ENCODE assay signal across 8 mouse cellular contexts in genomic region chr9:108824755-108825413, GRCm38 (mm10). TPM values are rescaled to one million over a fixed set of nuclear protein-coding genes. Genes with fewer than 3 reads are reported as not detected.
DNase-seq lines count a peak whose midpoint lies in the region; ATAC-seq and TF ChIP-seq lines count a peak whose summit lies in the region.

No protein-coding gene starts in this region.

- peak overlapping the region; percentile 66 to 74 for H3K4me3 ChIP-seq in ES-E14 (ENCODE audit: insufficient read depth in 1 of 2, low read depth in 1 of 2, low read length in 2 of 2, poor library complexity in 1 of 2, severe bottlenecking in 1 of 2)
- peak overlapping the region; percentile 95 for H3K4me3 ChIP-seq in cerebellum, adult 2 months (replicated peaks; ENCODE audit: insufficient read depth, low read depth, low read length)
- peak overlapping the region; percentile 80 for H3K4me3 ChIP-seq in forebrain, postnatal 0 days (ENCODE audit: low read depth, low read length)

- no peaks in the 10 kb centered on the region for H3K27me3 ChIP-seq in cerebellum, adult 2 months (ENCODE audit: control insufficient read depth, insufficient read depth, low read length)
- no peaks in the 10 kb centered on the region for H3K27me3 ChIP-seq in forebrain, postnatal 0 days (ENCODE audit: insufficient read depth, low read length)

- TF ChIP-seq POLR2A in cerebellum, adult 2 months (IDR thresholded peaks at IDR 0.05; ENCODE audit: borderline replicate concordance, insufficient read depth, low read length): peak; percentile 94

- under 1% methylated on average over 31 of the region's 31 CpGs for WGBS in cerebellum, adult 2 months
- WGBS in forebrain, postnatal 0 days: 1% methylated on average over 31 of the region's 31 CpGs

- no peak for TF ChIP-seq CTCF in cerebellum, adult 2 months (IDR thresholded peaks at IDR 0.05; ENCODE audit: borderline replicate concordance, insufficient read depth, low read depth, low read length)
- no peak for TF ChIP-seq CTCF in forebrain, postnatal 0 days (IDR thresholded peaks at IDR 0.05; ENCODE audit: low read depth)

- peak overlapping the region; percentile 71; the same call in 1 of the 2 replicates for H3K27ac ChIP-seq in ES-E14 (ENCODE audit: insufficient read depth, low read depth, low read length, poor library complexity, severe bottlenecking)
- H3K27ac ChIP-seq in cerebellum, adult 2 months (ENCODE audit: insufficient read depth, low read length): peak overlapping the region; percentile 96
- H3K27ac ChIP-seq in forebrain, postnatal 0 days (ENCODE audit: low read depth, low read length): peak overlapping the region; percentile 89

- no peaks in the 10 kb centered on the region for H3K9me3 ChIP-seq in ES-E14 (ENCODE audit: control insufficient read depth, insufficient read depth, low read depth, low read length)
- no peaks in the 10 kb centered on the region for H3K9me3 ChIP-seq in forebrain, postnatal 0 days (ENCODE audit: low read length)

- peak; percentile 88 for ATAC-seq in forebrain, postnatal 0 days

- DNase-seq in ES-E14 (ENCODE audit: low read depth, low spot score): peak; percentile 96
- DNase-seq in cerebellum, adult 2 months: peak; percentile 99 to 100
- peak; percentile 97 for DNase-seq in forebrain, postnatal 0 days
- DNase-seq in layer of hippocampus, postnatal 25 days (ENCODE audit: extremely low spot score in 1 of 2, low spot score in 1 of 2): peak; percentile 69 to 76
- peak; percentile 89 for DNase-seq in retina, adult 2 months (ENCODE audit: low read depth, low spot score)
- DNase-seq in thymus, postnatal 36 days: no peak
- DNase-seq in gastrocnemius, postnatal 25 days: no peak
- DNase-seq in urinary bladder, adult 18-20 months (ENCODE audit: low spot score in 2 of 2): no peak

- no peaks in the 10 kb centered on the region for H3K36me3 ChIP-seq in ES-E14 (ENCODE audit: control insufficient read depth, insufficient read depth, low read length, poor library complexity, severe bottlenecking)
- peaks cover 25% of the 10 kb centered on the region for H3K36me3 ChIP-seq in forebrain, postnatal 0 days (ENCODE audit: insufficient read depth)

- in situ Hi-C loops in ES-E14 (cut with MboI; ENCODE audit: low sequenced_read_pairs in 2 of 2, unreplicated experiment in 2 of 2): no loop called here

- H3K4me1 ChIP-seq in ES-E14 (ENCODE audit: control insufficient read depth in 2 of 2, insufficient read depth in 2 of 2, low read length in 2 of 2, poor library complexity in 1 of 2): peaks cover 0 to 11% of the 10 kb centered on the region in 2 experiments; a peak in 1 of 4 replicates
- peaks cover 25% of the 10 kb centered on the region for H3K4me1 ChIP-seq in cerebellum, adult 2 months (ENCODE audit: control insufficient read depth, insufficient read depth, low read length)
- peaks cover 6% of the 10 kb centered on the region for H3K4me1 ChIP-seq in forebrain, postnatal 0 days (ENCODE audit: insufficient read depth)

- peak overlapping the region; percentile 88 for H3K4me2 ChIP-seq in forebrain, postnatal 0 days (ENCODE audit: low read depth)

- H3K9ac ChIP-seq in ES-E14 (ENCODE audit: insufficient read depth, low read depth, low read length, poor library complexity, severe bottlenecking): peak overlapping the region; percentile 93
- H3K9ac ChIP-seq in forebrain, postnatal 0 days: peak overlapping the region; percentile 88

TF ChIP-seq in ES-E14, 5 proteins besides CTCF, POLR2A, EP300 and RAD21:
- TF ChIP-seq MAFK (IDR thresholded peaks at IDR 0.05; ENCODE audit: insufficient read depth, low read depth, low read length) (no peak), ZC3H11A (IDR thresholded peaks at IDR 0.05; ENCODE audit: borderline replicate concordance, low read depth, low read length) (no peak), HCFC1 (IDR thresholded peaks at IDR 0.05; ENCODE audit: borderline replicate concordance, insufficient read depth, low read length) (no peak; the same call in 1 of the 2 replicates), ZNF384 (IDR thresholded peaks at IDR 0.05; ENCODE audit: low read depth, low read length) (no peak)
TF ChIP-seq in ES-E14: peak in this region for 0.

RNA-seq across cellular contexts. Expression of gene Celsr3, which starts 1.2 kb away (rescaled TPM):
- 4.3 and 14.6 TPM in 2 replicates for total RNA-seq in ES-E14 (2012; rRNA removed)
- polyA plus RNA-seq in cerebellum, adult 2 months (2012; rRNA removed): 77.1 and 88.3 TPM in 2 replicates
- total RNA-seq in forebrain, postnatal 0 days (2014; rRNA removed): 43.0 and 52.2 TPM in 2 replicates
- polyA plus RNA-seq in forebrain, postnatal 0 days (2015; fragmentation: Nextera tagmentation; extraction: Ambion mirVana): 3.9 and 6.8 TPM in 2 replicates
- total RNA-seq in layer of hippocampus, postnatal 25 days (2021): 10 to 100 TPM; 42.5 to 66.0 TPM
- under 1 TPM in 1 of 2 experiments, not detected in 1; 0.03 TPM for total RNA-seq in gastrocnemius, postnatal 25 days (2021)

RNA-seq across cellular contexts. Expression of gene Nckipsd, which starts 16.7 kb away (rescaled TPM):
- 17.4 and 20.2 TPM in 2 replicates for total RNA-seq in ES-E14 (2012; rRNA removed)
- 73.9 and 76.9 TPM in 2 replicates for polyA plus RNA-seq in cerebellum, adult 2 months (2012; rRNA removed)
- total RNA-seq in forebrain, postnatal 0 days (2014; rRNA removed): 27.4 and 27.6 TPM in 2 replicates
- 18.6 and 24.5 TPM in 2 replicates for polyA plus RNA-seq in forebrain, postnatal 0 days (2015; fragmentation: Nextera tagmentation; extraction: Ambion mirVana)
- 10 to 100 TPM; 64.9 to 68.1 TPM for total RNA-seq in layer of hippocampus, postnatal 25 days (2021)
- total RNA-seq in gastrocnemius, postnatal 25 days (2021): 1 to 10 TPM; 3.8 TPM

RNA-seq across cellular contexts. Expression of gene Slc26a6, which starts 28.2 kb away (rescaled TPM):
- total RNA-seq in ES-E14 (2012; rRNA removed): 15.1 and 19.8 TPM in 2 replicates
- 22.6 and 28.2 TPM in 2 replicates for polyA plus RNA-seq in cerebellum, adult 2 months (2012; rRNA removed)
- total RNA-seq in forebrain, postnatal 0 days (2014; rRNA removed): 19.4 and 29.6 TPM in 2 replicates
- 15.9 and 18.0 TPM in 2 replicates for polyA plus RNA-seq in forebrain, postnatal 0 days (2015; fragmentation: Nextera tagmentation; extraction: Ambion mirVana)
- total RNA-seq in layer of hippocampus, postnatal 25 days (2021): 10 to 100 TPM; 21.4 to 21.5 TPM
- total RNA-seq in gastrocnemius, postnatal 25 days (2021): 10 to 100 TPM; 12.0 to 16.7 TPM

RNA-seq across cellular contexts. Expression of gene Ip6k2, which starts 41.3 kb away (rescaled TPM):
- 23.0 and 24.4 TPM in 2 replicates for total RNA-seq in ES-E14 (2012; rRNA removed)
- 162 and 168 TPM in 2 replicates for polyA plus RNA-seq in cerebellum, adult 2 months (2012; rRNA removed)
- 136 and 140 TPM in 2 replicates for total RNA-seq in forebrain, postnatal 0 days (2014; rRNA removed)
- 218 and 226 TPM in 2 replicates for polyA plus RNA-seq in forebrain, postnatal 0 days (2015; fragmentation: Nextera tagmentation; extraction: Ambion mirVana)
- 100 to 1,000 TPM; 203 to 244 TPM for total RNA-seq in layer of hippocampus, postnatal 25 days (2021)
- total RNA-seq in gastrocnemius, postnatal 25 days (2021): 10 to 100 TPM; 14.6 to 17.8 TPM

Comparison
In these comparisons a context has a peak if more than half of its experiments do, and no peak if none do; other contexts are left out.
1. DNase-seq: peak in ES-E14 (single experiment), cerebellum, adult 2 months (2 of 2), forebrain, postnatal 0 days (single experiment), layer of hippocampus, postnatal 25 days (2 of 2) and retina, adult 2 months (single experiment); none in thymus, postnatal 36 days (0 of 2), gastrocnemius, postnatal 25 days (single experiment) and urinary bladder, adult 18-20 months (0 of 2).
2. Peak in every context shown above with its lines, with median percentiles within 50 percentile points of each other: H3K27ac ChIP-seq and H3K4me3 ChIP-seq.